Mouse (Mus musculus): ENCODE results near the gene Kcnma1. TPM values are rescaled to one million over a fixed set of nuclear protein-coding genes. Genes with fewer than 3 reads are reported as not detected.

Gene Kcnma1
- total and polyA plus RNA-seq, 2 experiments, result 0.18 TPM; not detected in 1

GRCm38 (mm10) chr14:23772685-23773084, 241.6 kb downstream of the Kcnma1 start:
- Histone ChIP-seq H3K4me3 (ENCODE audit: insufficient read depth, low read depth, low read length) (no peak overlapping the region), H3K27ac (replicated peaks; ENCODE audit: insufficient read depth, low read depth, low read length) (no peak overlapping the region), H3K36me3 (ENCODE audit: control insufficient read depth, insufficient read depth, low read length) (no peaks in the 10 kb centered on the region), H3K9ac (ENCODE audit: low read depth, low read length) (no peak overlapping the region), H3K79me2 (ENCODE audit: control insufficient read depth, insufficient read depth, low read length) (no peaks in the 10 kb centered on the region), H3K4me1 (ENCODE audit: control insufficient read depth, insufficient read depth, low read length) (no peaks in the 10 kb centered on the region), H3K27me3 (ENCODE audit: control insufficient read depth, insufficient read depth, low read length) (no peaks in the 10 kb centered on the region)
- TF ChIP-seq CTCF (IDR thresholded peaks at IDR 0.05; ENCODE audit: low read depth, low read length) (no peak), POLR2A (IDR thresholded peaks at IDR 0.05; ENCODE audit: extremely low read depth, insufficient read depth, low read length) (no peak)
- WGBS, result 37% methylated on average over 3 of the region's 3 CpGs
- no peak for DNase-seq (ENCODE audit: extremely low read depth, low read depth, low spot score)

GRCm38 (mm10) chr14:23771794-23772193, 242.5 kb downstream of the Kcnma1 start:
- TF ChIP-seq POLR2A (IDR thresholded peaks at IDR 0.05; ENCODE audit: extremely low read depth, insufficient read depth, low read length) (no peak), CTCF (IDR thresholded peaks at IDR 0.05; ENCODE audit: low read depth, low read length) (no peak)
- Histone ChIP-seq H3K36me3 (ENCODE audit: control insufficient read depth, insufficient read depth, low read length) (no peaks in the 10 kb centered on the region), H3K27me3 (ENCODE audit: control insufficient read depth, insufficient read depth, low read length) (no peaks in the 10 kb centered on the region), H3K9ac (ENCODE audit: low read depth, low read length) (no peak overlapping the region), H3K4me3 (ENCODE audit: insufficient read depth, low read depth, low read length) (no peak overlapping the region), H3K4me1 (ENCODE audit: control insufficient read depth, insufficient read depth, low read length) (no peaks in the 10 kb centered on the region), H3K27ac (replicated peaks; ENCODE audit: insufficient read depth, low read depth, low read length) (no peak overlapping the region), H3K79me2 (ENCODE audit: control insufficient read depth, insufficient read depth, low read length) (no peaks in the 10 kb centered on the region)
- DNase-seq (ENCODE audit: extremely low read depth, low read depth, low spot score), result no peak
- WGBS, result 79% methylated on average over 1 of the region's 1 CpGs

- Histone ChIP-seq H3K4me1 (ENCODE audit: control insufficient read depth, insufficient read depth, low read length) (no peaks in the 10 kb centered on the region), H3K4me3 (ENCODE audit: insufficient read depth, low read depth, low read length) (no peak overlapping the region), H3K27ac (replicated peaks; ENCODE audit: insufficient read depth, low read depth, low read length) (no peak overlapping the region), H3K79me2 (ENCODE audit: control insufficient read depth, insufficient read depth, low read length) (no peaks in the 10 kb centered on the region), H3K9ac (ENCODE audit: low read depth, low read length) (no peak overlapping the region), H3K27me3 (ENCODE audit: control insufficient read depth, insufficient read depth, low read length) (no peaks in the 10 kb centered on the region), H3K36me3 (ENCODE audit: control insufficient read depth, insufficient read depth, low read length) (no peaks in the 10 kb centered on the region)
- WGBS, result 77% methylated on average over 2 of the region's 2 CpGs
- DNase-seq (ENCODE audit: extremely low read depth, low read depth, low spot score), result no peak
- TF ChIP-seq POLR2A (IDR thresholded peaks at IDR 0.05; ENCODE audit: extremely low read depth, insufficient read depth, low read length), result no peak
- TF ChIP-seq CTCF (IDR thresholded peaks at IDR 0.05; ENCODE audit: low read depth, low read length), result no peak
Measured at GRCm38 (mm10) chr14:23762471-23762870, 251.8 kb downstream of the Kcnma1 start.

- H3K4me1 ChIP-seq (ENCODE audit: control insufficient read depth, insufficient read depth, low read length), result no peaks in the 10 kb centered on the region
- no peak overlapping the region for H3K9ac ChIP-seq (ENCODE audit: low read depth, low read length)
- 88% methylated on average over 5 of the region's 5 CpGs for WGBS
- DNase-seq (ENCODE audit: extremely low read depth, low read depth, low spot score), result no peak
- H3K4me3 ChIP-seq (ENCODE audit: insufficient read depth, low read depth, low read length), result no peak overlapping the region
- H3K27me3 ChIP-seq (ENCODE audit: control insufficient read depth, insufficient read depth, low read length), result no peaks in the 10 kb centered on the region
- H3K79me2 ChIP-seq (ENCODE audit: control insufficient read depth, insufficient read depth, low read length), result no peaks in the 10 kb centered on the region
- no peaks in the 10 kb centered on the region for H3K36me3 ChIP-seq (ENCODE audit: control insufficient read depth, insufficient read depth, low read length)
- TF ChIP-seq CTCF (IDR thresholded peaks at IDR 0.05; ENCODE audit: low read depth, low read length) (no peak), POLR2A (IDR thresholded peaks at IDR 0.05; ENCODE audit: extremely low read depth, insufficient read depth, low read length) (no peak)
- no peak overlapping the region for H3K27ac ChIP-seq (replicated peaks; ENCODE audit: insufficient read depth, low read depth, low read length)
Measured at GRCm38 (mm10) chr14:23759626-23760025, 254.7 kb downstream of the Kcnma1 start.

- TF ChIP-seq CTCF (IDR thresholded peaks at IDR 0.05; ENCODE audit: low read depth, low read length) (no peak), POLR2A (IDR thresholded peaks at IDR 0.05; ENCODE audit: extremely low read depth, insufficient read depth, low read length) (no peak)
- H3K4me3 ChIP-seq (ENCODE audit: insufficient read depth, low read depth, low read length), result no peak overlapping the region
- WGBS, result 52% methylated on average over 1 of the region's 1 CpGs
- no peak overlapping the region for H3K27ac ChIP-seq (replicated peaks; ENCODE audit: insufficient read depth, low read depth, low read length)
- H3K4me1 ChIP-seq (ENCODE audit: control insufficient read depth, insufficient read depth, low read length), result no peaks in the 10 kb centered on the region
- no peaks in the 10 kb centered on the region for H3K79me2 ChIP-seq (ENCODE audit: control insufficient read depth, insufficient read depth, low read length)
- H3K27me3 ChIP-seq (ENCODE audit: control insufficient read depth, insufficient read depth, low read length), result no peaks in the 10 kb centered on the region
- no peak overlapping the region for H3K9ac ChIP-seq (ENCODE audit: low read depth, low read length)
- DNase-seq (ENCODE audit: extremely low read depth, low read depth, low spot score), result no peak
- H3K36me3 ChIP-seq (ENCODE audit: control insufficient read depth, insufficient read depth, low read length), result no peaks in the 10 kb centered on the region
Measured at GRCm38 (mm10) chr14:23758421-23758820, 255.9 kb downstream of the Kcnma1 start.

- no peak overlapping the region for H3K9ac ChIP-seq (ENCODE audit: low read depth, low read length)
- 81% methylated on average over 2 of the region's 2 CpGs for WGBS
- no peak overlapping the region for H3K4me3 ChIP-seq (ENCODE audit: insufficient read depth, low read depth, low read length)
- no peak for DNase-seq (ENCODE audit: extremely low read depth, low read depth, low spot score)
- no peak overlapping the region for H3K27ac ChIP-seq (replicated peaks; ENCODE audit: insufficient read depth, low read depth, low read length)
- H3K4me1 ChIP-seq (ENCODE audit: control insufficient read depth, insufficient read depth, low read length), result no peaks in the 10 kb centered on the region
- no peaks in the 10 kb centered on the region for H3K27me3 ChIP-seq (ENCODE audit: control insufficient read depth, insufficient read depth, low read length)
- no peaks in the 10 kb centered on the region for H3K36me3 ChIP-seq (ENCODE audit: control insufficient read depth, insufficient read depth, low read length)
- TF ChIP-seq POLR2A (IDR thresholded peaks at IDR 0.05; ENCODE audit: extremely low read depth, insufficient read depth, low read length), result no peak
- no peak for TF ChIP-seq CTCF (IDR thresholded peaks at IDR 0.05; ENCODE audit: low read depth, low read length)
- H3K79me2 ChIP-seq (ENCODE audit: control insufficient read depth, insufficient read depth, low read length), result no peaks in the 10 kb centered on the region
Measured at GRCm38 (mm10) chr14:23748011-23748410, 266.3 kb downstream of the Kcnma1 start.

Measured in liver, adult 2 months (tissue).